Comparison of ENCODE assay signal across 26 mouse cellular contexts in the genomic region with DNA sequence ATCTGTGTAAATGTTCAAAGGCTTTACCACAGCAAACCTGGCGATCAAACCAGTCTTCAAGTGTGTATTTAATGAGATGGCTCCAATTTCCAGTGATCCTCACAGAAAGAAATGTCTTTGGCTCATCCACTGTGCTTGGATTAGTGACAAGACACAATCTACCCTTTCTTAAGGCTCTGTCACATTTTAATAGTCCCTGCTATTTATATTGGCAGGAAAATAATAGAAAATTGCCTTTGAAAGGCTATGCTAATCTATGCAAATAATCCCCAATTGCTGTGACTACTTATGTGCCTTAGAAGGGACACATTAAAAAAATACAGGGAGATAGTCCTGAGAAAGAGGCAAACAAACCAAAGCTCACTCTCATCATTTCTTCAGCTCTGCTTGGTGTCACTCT.
A peak's percentile ranks its signal among the peaks of the same experiment; 100 is the strongest.
DNase-seq lines count a peak whose midpoint lies in the region; ATAC-seq and TF ChIP-seq lines count a peak whose summit lies in the region.
"Had no signal": no experiment of that assay in that cellular context is flagged by ENCODE, and none has a peak within 500 bp of the region (broad histone marks: within the 10 kb centered on the region; RNA-seq: fewer than 3 reads in every experiment).

No protein-coding gene starts in this region.

- no peak overlapping the region for H3K9ac ChIP-seq in forebrain, embryonic 12.5 days
- H3K9ac ChIP-seq in midbrain, embryonic 15.5 days: no peak overlapping the region
- no peak overlapping the region for H3K9ac ChIP-seq in midbrain, embryonic 13.5 days (replicated peaks)
- no peak overlapping the region for H3K9ac ChIP-seq in forebrain, embryonic 16.5 days (replicated peaks; ENCODE audit: low read depth, low read length)
- no peak overlapping the region for H3K9ac ChIP-seq in stomach, postnatal 0 days (ENCODE audit: low read length)
- H3K9ac ChIP-seq: embryonic facial prominence, embryonic 12.5 days; hindbrain, embryonic 12.5 days; hindbrain, embryonic 15.5 days had no signal

- no peaks in the 10 kb centered on the region for H3K9me3 ChIP-seq in forebrain, embryonic 12.5 days
- H3K9me3 ChIP-seq in forebrain, embryonic 10.5 days: no peaks in the 10 kb centered on the region
- no peaks in the 10 kb centered on the region for H3K9me3 ChIP-seq in midbrain, embryonic 15.5 days
- no peaks in the 10 kb centered on the region for H3K9me3 ChIP-seq in midbrain, embryonic 13.5 days
- H3K9me3 ChIP-seq in forebrain, embryonic 16.5 days (ENCODE audit: control insufficient read depth, low read length): no peaks in the 10 kb centered on the region
- H3K9me3 ChIP-seq in stomach, postnatal 0 days (ENCODE audit: control insufficient read depth, low read length): no peaks in the 10 kb centered on the region
- H3K9me3 ChIP-seq: embryonic facial prominence, embryonic 12.5 days; G1E; hindbrain, embryonic 12.5 days; hindbrain, embryonic 15.5 days had no signal

- 51% methylated on average over 1 of the region's 1 CpGs for WGBS in forebrain, embryonic 12.5 days
- WGBS in forebrain, embryonic 10.5 days: 76% methylated on average over 1 of the region's 1 CpGs
- 50% methylated on average over 1 of the region's 1 CpGs for WGBS in midbrain, embryonic 15.5 days
- WGBS in midbrain, embryonic 13.5 days: 61% methylated on average over 1 of the region's 1 CpGs
- WGBS in forebrain, embryonic 16.5 days: 18% methylated on average over 1 of the region's 1 CpGs
- WGBS in stomach, postnatal 0 days: 64% methylated on average over 1 of the region's 1 CpGs

- no peak overlapping the region for H3K4me3 ChIP-seq in forebrain, embryonic 12.5 days (replicated peaks)
- H3K4me3 ChIP-seq in forebrain, embryonic 10.5 days: no peak overlapping the region
- H3K4me3 ChIP-seq in midbrain, embryonic 15.5 days: no peak overlapping the region
- no peak overlapping the region for H3K4me3 ChIP-seq in midbrain, embryonic 13.5 days (replicated peaks)
- H3K4me3 ChIP-seq in forebrain, embryonic 16.5 days (replicated peaks; ENCODE audit: low read length): no peak overlapping the region
- no peak overlapping the region for H3K4me3 ChIP-seq in stomach, postnatal 0 days (ENCODE audit: low read depth, low read length)
- H3K4me3 ChIP-seq: embryonic facial prominence, embryonic 12.5 days; erythroblast, embryonic 14.5 days; gastrocnemius, adult 2 months; hindbrain, embryonic 12.5 days; hindbrain, embryonic 15.5 days had no signal

- H3K27ac ChIP-seq in forebrain, embryonic 12.5 days: no peak overlapping the region
- H3K27ac ChIP-seq in forebrain, embryonic 10.5 days: no peak overlapping the region
- no peak overlapping the region for H3K27ac ChIP-seq in midbrain, embryonic 15.5 days
- H3K27ac ChIP-seq in midbrain, embryonic 13.5 days: no peak overlapping the region
- no peak overlapping the region for H3K27ac ChIP-seq in forebrain, embryonic 16.5 days (ENCODE audit: low read length)
- no peak overlapping the region for H3K27ac ChIP-seq in stomach, postnatal 0 days (replicated peaks)
- H3K27ac ChIP-seq: embryonic facial prominence, embryonic 12.5 days; gastrocnemius, adult 2 months; hindbrain, embryonic 12.5 days; hindbrain, embryonic 15.5 days had no signal

- no peaks in the 10 kb centered on the region for H3K36me3 ChIP-seq in forebrain, embryonic 12.5 days (replicated peaks)
- no peaks in the 10 kb centered on the region for H3K36me3 ChIP-seq in forebrain, embryonic 10.5 days (replicated peaks)
- no peaks in the 10 kb centered on the region for H3K36me3 ChIP-seq in midbrain, embryonic 15.5 days (replicated peaks)
- H3K36me3 ChIP-seq in midbrain, embryonic 13.5 days: no peaks in the 10 kb centered on the region
- H3K36me3 ChIP-seq in forebrain, embryonic 16.5 days (ENCODE audit: control insufficient read depth, insufficient read depth): no peaks in the 10 kb centered on the region
- H3K36me3 ChIP-seq in stomach, postnatal 0 days (ENCODE audit: control insufficient read depth, insufficient read depth, low read length): no peaks in the 10 kb centered on the region
- H3K36me3 ChIP-seq: embryonic facial prominence, embryonic 12.5 days; G1E; hindbrain, embryonic 12.5 days; hindbrain, embryonic 15.5 days had no signal

- peak; percentile 37; the same call in 1 of the 2 replicates for ATAC-seq in forebrain, embryonic 12.5 days (ENCODE audit: low FRiP score)
- ATAC-seq in midbrain, embryonic 15.5 days (replicated peaks): 0 out of 2 replicates have a peak, but pooled peaks have one; percentile 33
- ATAC-seq in midbrain, embryonic 13.5 days: no peak
- peak; percentile 91 for ATAC-seq in forebrain, embryonic 16.5 days
- no peak for ATAC-seq in stomach, postnatal 0 days (ENCODE audit: low FRiP score, low TSS enrichment)
- ATAC-seq: intestine, postnatal 0 days; Patski had no signal

- peaks cover 3% of the 10 kb centered on the region; the same call in 1 of the 2 replicates for H3K4me1 ChIP-seq in forebrain, embryonic 12.5 days
- peaks cover 5% of the 10 kb centered on the region; the same call in 1 of the 2 replicates for H3K4me1 ChIP-seq in forebrain, embryonic 10.5 days
- H3K4me1 ChIP-seq in midbrain, embryonic 15.5 days: no peaks in the 10 kb centered on the region
- no peaks in the 10 kb centered on the region for H3K4me1 ChIP-seq in midbrain, embryonic 13.5 days (replicated peaks)
- 0 out of 2 replicates have a peak, but pooled peaks cover 2% of the 10 kb centered on the region for H3K4me1 ChIP-seq in forebrain, embryonic 16.5 days (replicated peaks; ENCODE audit: control insufficient read depth, insufficient read depth, low read length)
- H3K4me1 ChIP-seq in stomach, postnatal 0 days (replicated peaks; ENCODE audit: control insufficient read depth, insufficient read depth): no peaks in the 10 kb centered on the region
- H3K4me1 ChIP-seq: embryonic facial prominence, embryonic 12.5 days; hindbrain, embryonic 15.5 days had no signal

- H3K27me3 ChIP-seq in forebrain, embryonic 12.5 days: no peaks in the 10 kb centered on the region
- H3K27me3 ChIP-seq in forebrain, embryonic 10.5 days (ENCODE audit: poor library complexity, severe bottlenecking): no peaks in the 10 kb centered on the region
- no peaks in the 10 kb centered on the region for H3K27me3 ChIP-seq in midbrain, embryonic 15.5 days (replicated peaks)
- H3K27me3 ChIP-seq in midbrain, embryonic 13.5 days: no peaks in the 10 kb centered on the region
- H3K27me3 ChIP-seq in forebrain, embryonic 16.5 days (replicated peaks; ENCODE audit: control insufficient read depth, insufficient read depth, low read length): no peaks in the 10 kb centered on the region
- H3K27me3 ChIP-seq in stomach, postnatal 0 days (ENCODE audit: control insufficient read depth, insufficient read depth, low read length): no peaks in the 10 kb centered on the region
- H3K27me3 ChIP-seq: CH12.LX; embryonic facial prominence, embryonic 12.5 days; hindbrain, embryonic 12.5 days; hindbrain, embryonic 15.5 days; Patski had no signal

- DNase-seq in forebrain, embryonic 10.5 days (ENCODE audit: extremely low spot score, low spot score): no peak
- DNase-seq in stomach, postnatal 0 days (ENCODE audit: low spot score): no peak
- no peak for DNase-seq in cerebellum, postnatal 36 days
- DNase-seq: adrenal gland, postnatal 10 days; adrenal gland, postnatal 36 days; B cell, adult 2 months; cerebellum, adult 11 months; cerebellum, adult 2 months; cerebellum, adult 9-11 months; cerebellum, postnatal 25 days; gastrocnemius, adult 2 months; gastrocnemius, postnatal 14 days; heart, adult 11 months had no signal

- no peak for TF ChIP-seq EP300 in stomach, postnatal 0 days (optimal IDR thresholded peaks at IDR 0.05)

- H3K4me2 ChIP-seq in forebrain, embryonic 12.5 days: no peak overlapping the region
- H3K4me2 ChIP-seq in midbrain, embryonic 15.5 days: no peak overlapping the region
- no peak overlapping the region for H3K4me2 ChIP-seq in midbrain, embryonic 13.5 days (replicated peaks)
- no peak overlapping the region for H3K4me2 ChIP-seq in forebrain, embryonic 16.5 days (ENCODE audit: low read length)
- no peak overlapping the region for H3K4me2 ChIP-seq in stomach, postnatal 0 days (replicated peaks; ENCODE audit: low read depth)
- H3K4me2 ChIP-seq: embryonic facial prominence, embryonic 12.5 days; heart, embryonic 11.5 days; hindbrain, embryonic 12.5 days; hindbrain, embryonic 15.5 days had no signal

- TF ChIP-seq CTCF in stomach, postnatal 0 days (IDR thresholded peaks at IDR 0.05; ENCODE audit: low read depth): no peak

Comparison
In these comparisons a context has a peak if more than half of its experiments do, and no peak if none do; other contexts are left out.
1. ATAC-seq: peak in forebrain, embryonic 12.5 days (single experiment), midbrain, embryonic 15.5 days (single experiment) and forebrain, embryonic 16.5 days (single experiment); none in midbrain, embryonic 13.5 days (single experiment) and stomach, postnatal 0 days (single experiment).